Mouse (Mus musculus) liver, adult 2 months (tissue): Measurements from ENCODE around the gene Elf4.

Experiments used
- CTCF ChIP-seq: fragments of 200-500 bp; IDR thresholded peaks from 2 replicates; pipeline ENCODE4 v1.5.1; 2011; ENCODE audit warnings: low read depth, low read length, control low read depth
- POLR2A ChIP-seq: fragments of 200-500 bp; IDR thresholded peaks from 2 replicates; pipeline ENCODE4 v1.6.1; 2011; ENCODE audit warnings: low read length, control low read depth; ENCODE audit not compliant: insufficient read depth; ENCODE audit errors: extremely low read depth

- TF ChIP-seq POLR2A (no peak), CTCF (0 out of 2 replicates have a peak, but pooled peaks have one; percentile 6)
Measured at GRCm38 (mm10) chrX:48424583-48424982, 38.3 kb downstream of the Elf4 start.
